Mouse (Mus musculus) CH12.LX (cell line): ENCODE measurements at regions not wholly inside any gene's neighbourhood (a gene's known extent, or its start where the extent isn't known, plus 50 kb on each side); places are given as distances from the start of the nearest gene placed in this dataset.

Experiments
- DNase-seq: peaks from one replicate; pipeline ENCODE4 v3.0.0-alpha.2; 2013; ENCODE audit errors: extremely low read depth
- H3K27ac ChIP-seq: 2 replicates; pipeline ENCODE4 v1.5.1; 2012; ENCODE audit warnings: low read depth, mild to moderate bottlenecking, control low read depth, moderate library complexity; ENCODE audit not compliant: insufficient read depth
- H3K27me3 ChIP-seq: replicated peaks from 2 replicates; pipeline ENCODE3; 2012; ENCODE audit warnings: inconsistent platforms
- H3K36me3 ChIP-seq, 2 experiments: replicated peaks in 1 of 2; 2 replicates each; pipeline versions ENCODE3 to v1.6.1; 2012; ENCODE audit warnings: inconsistent platforms in 1 of 2, low read length in 1 of 2, mild to moderate bottlenecking in 1 of 2, mixed read lengths in 1 of 2, moderate library complexity in 1 of 2; ENCODE audit not compliant: control insufficient read depth in 1 of 2, insufficient read depth in 1 of 2
- H3K4me1 ChIP-seq, 2 experiments: 2 replicates each; pipeline ENCODE4 v1.6.1; 2012; ENCODE audit warnings: inconsistent platforms in 1 of 2, moderate library complexity in 1 of 2; ENCODE audit not compliant: insufficient read depth in 2 of 2, control insufficient read depth in 1 of 2
- H3K4me2 ChIP-seq: 2 replicates; pipeline ENCODE4 v1.6.1; 2012; ENCODE audit warnings: low read depth, mild to moderate bottlenecking, control low read depth; ENCODE audit not compliant: poor library complexity, insufficient read depth, severe bottlenecking
- H3K4me3 ChIP-seq, 3 experiments: fragments of 150-350 bp in 1 of 3; sonication (generic) in 1 of 3; replicated peaks in 1 of 3; 2 replicates each; pipeline versions ENCODE3 to v1.5.1; 2011 to 2012; ENCODE audit warnings: low read depth in 2 of 3, low read length in 2 of 3, mild to moderate bottlenecking in 2 of 3, moderate library complexity in 2 of 3, control low read depth in 1 of 3, improper control_type of control experiment in 1 of 3, inconsistent platforms in 1 of 3, mixed read lengths in 1 of 3; ENCODE audit not compliant: poor library complexity in 1 of 3
- H3K79me2 ChIP-seq: replicated peaks from 2 replicates; pipeline ENCODE4 v1.6.1; 2012; ENCODE audit warnings: mild to moderate bottlenecking, moderate library complexity; ENCODE audit not compliant: control insufficient read depth, poor library complexity, insufficient read depth, severe bottlenecking; ENCODE audit errors: extremely low read depth
- H3K9ac ChIP-seq: 2 replicates; pipeline ENCODE4 v1.6.1; 2012; ENCODE audit warnings: low read depth, mild to moderate bottlenecking, control low read depth, moderate library complexity; ENCODE audit not compliant: insufficient read depth
- H3K9me3 ChIP-seq: replicated peaks from 2 replicates; pipeline ENCODE3; 2012; ENCODE audit warnings: low read length, inconsistent platforms, mixed read lengths
- BHLHE40 ChIP-seq: IDR thresholded peaks from 2 replicates; pipeline ENCODE4 v1.6.1; 2011; ENCODE audit warnings: mild to moderate bottlenecking, low read depth, low read length, improper control_type of control experiment
- CTCF ChIP-seq, 2 experiments: IDR thresholded peaks in 1 of 2; conservative IDR thresholded peaks in 1 of 2; 2 replicates each; pipeline ENCODE4 v1.5.1; 2011 to 2012; ENCODE audit warnings: low read depth in 2 of 2, low read length in 2 of 2, improper control_type of control experiment in 1 of 2, inconsistent platforms in 1 of 2, mild to moderate bottlenecking in 1 of 2, moderate library complexity in 1 of 2
- E2F4 ChIP-seq: IDR thresholded peaks from 2 replicates; pipeline ENCODE4 v1.6.1; 2011; ENCODE audit warnings: low read depth, low read length, improper control_type of control experiment; ENCODE audit not compliant: insufficient replicate concordance
- ELF1 ChIP-seq: IDR thresholded peaks from 2 replicates; pipeline ENCODE4 v1.6.1; 2014; ENCODE audit warnings: low read depth, mild to moderate bottlenecking, inconsistent platforms, low read length, improper control_type of control experiment
- EP300 ChIP-seq: IDR thresholded peaks from 2 replicates; pipeline ENCODE4 v1.6.1; 2011; ENCODE audit warnings: low read length, improper control_type of control experiment
- ETS1 ChIP-seq: conservative IDR thresholded peaks from 2 replicates; pipeline ENCODE4 v1.6.1; 2012; ENCODE audit warnings: low read depth, mild to moderate bottlenecking, inconsistent platforms, low read length, improper control_type of control experiment, moderate library complexity
- HCFC1 ChIP-seq: IDR thresholded peaks from 2 replicates; pipeline ENCODE4 v1.6.1; 2012; ENCODE audit warnings: low read depth, mild to moderate bottlenecking, inconsistent platforms, low read length, improper control_type of control experiment
- IRF4 ChIP-seq: IDR thresholded peaks from 2 replicates; pipeline ENCODE4 v1.6.1; 2014; ENCODE audit warnings: low read depth, mild to moderate bottlenecking, inconsistent platforms, low read length, improper control_type of control experiment
- JUND ChIP-seq: conservative IDR thresholded peaks from 2 replicates; pipeline ENCODE4 v1.6.1; 2011; ENCODE audit warnings: low read depth, low read length, improper control_type of control experiment
- KAT2A ChIP-seq: IDR thresholded peaks from 2 replicates; pipeline ENCODE4 v1.6.1; 2012; ENCODE audit warnings: low read length, improper control_type of control experiment, inconsistent platforms; ENCODE audit not compliant: insufficient replicate concordance
- MAFK ChIP-seq: IDR thresholded peaks from 2 replicates; pipeline ENCODE4 v1.6.1; 2011; ENCODE audit warnings: low read length, improper control_type of control experiment; ENCODE audit not compliant: insufficient replicate concordance
- MAX ChIP-seq: IDR thresholded peaks from 2 replicates; pipeline ENCODE4 v1.6.1; 2011; ENCODE audit warnings: low read length, improper control_type of control experiment
- MEF2A ChIP-seq: IDR thresholded peaks from 2 replicates; pipeline ENCODE4 v1.6.1; 2014; ENCODE audit warnings: low read depth, mild to moderate bottlenecking, inconsistent platforms, low read length, improper control_type of control experiment, borderline replicate concordance
- MYC ChIP-seq: IDR thresholded peaks from 2 replicates; pipeline ENCODE4 v1.6.1; 2011; ENCODE audit warnings: low read depth, mild to moderate bottlenecking, improper control_type of control experiment, low read length
- NELFE ChIP-seq: IDR thresholded peaks from 2 replicates; pipeline ENCODE4 v1.6.1; 2011; ENCODE audit warnings: low read depth, low read length, improper control_type of control experiment
- NRF1 ChIP-seq: IDR thresholded peaks from 2 replicates; pipeline ENCODE4 v1.6.1; 2014; ENCODE audit warnings: low read depth, mild to moderate bottlenecking, inconsistent platforms, low read length, improper control_type of control experiment, moderate library complexity
- PAX5 ChIP-seq: IDR thresholded peaks from 2 replicates; pipeline ENCODE4 v1.6.1; 2012; ENCODE audit warnings: low read length, inconsistent platforms, mixed read lengths
- POLR2AphosphoS2 ChIP-seq: IDR thresholded peaks from 2 replicates; pipeline ENCODE4 v1.6.1; 2011; ENCODE audit warnings: low read depth, low read length, improper control_type of control experiment
- RAD21 ChIP-seq: IDR thresholded peaks from 2 replicates; pipeline ENCODE4 v1.6.1; 2011; ENCODE audit warnings: low read depth, mild to moderate bottlenecking, low read length, improper control_type of control experiment, moderate library complexity
- RCOR1 ChIP-seq: conservative IDR thresholded peaks from 2 replicates; pipeline ENCODE4 v1.6.1; 2012; ENCODE audit warnings: low read depth, mild to moderate bottlenecking, inconsistent platforms, low read length, improper control_type of control experiment
- SMC3 ChIP-seq: IDR thresholded peaks from 2 replicates; pipeline ENCODE4 v1.6.1; 2011; ENCODE audit warnings: low read depth, low read length, improper control_type of control experiment
- TBP ChIP-seq: conservative IDR thresholded peaks from 2 replicates; pipeline ENCODE4 v1.6.1; 2011; ENCODE audit warnings: low read depth, low read length, improper control_type of control experiment
- TCF12 ChIP-seq: IDR thresholded peaks from 2 replicates; pipeline ENCODE4 v1.6.1; 2014; ENCODE audit warnings: low read depth, mild to moderate bottlenecking, inconsistent platforms, low read length, improper control_type of control experiment
- USF1 ChIP-seq: IDR thresholded peaks from 2 replicates; pipeline ENCODE4 v1.6.1; 2014; ENCODE audit warnings: low read depth, mild to moderate bottlenecking, inconsistent platforms, low read length, improper control_type of control experiment
- ZC3H11A ChIP-seq: IDR thresholded peaks from 2 replicates; pipeline ENCODE4 v1.6.1; 2012; ENCODE audit warnings: low read depth, mild to moderate bottlenecking, inconsistent platforms, low read length, improper control_type of control experiment
- ZKSCAN1 ChIP-seq: IDR thresholded peaks from 2 replicates; pipeline ENCODE4 v1.6.1; 2012; ENCODE audit warnings: low read depth, inconsistent platforms, low read length, improper control_type of control experiment, borderline replicate concordance
- ZMIZ1 ChIP-seq: IDR thresholded peaks from 2 replicates; pipeline ENCODE4 v1.6.1; 2012; ENCODE audit warnings: low read depth, mild to moderate bottlenecking, inconsistent platforms, low read length, improper control_type of control experiment
- ZNF384 ChIP-seq: IDR thresholded peaks from 2 replicates; pipeline ENCODE4 v1.6.1; 2012; ENCODE audit warnings: low read depth, low read length, improper control_type of control experiment, inconsistent platforms
- dilution Hi-C: fragments of 300-500 bp; cut with MboI; formaldehyde crosslinking; loops from 2 replicates; pipeline ENCODE4 v1.14.3; 2020; ENCODE audit warnings: low sequenced_read_pairs; ENCODE audit not compliant: extremely low pct_unique_long_range_greater_than_20kb, extremely low pct_ligation_motif_present
- in situ Hi-C: fragments of 300-500 bp; cut with MboI; formaldehyde crosslinking; loops from 3 replicates; pipeline ENCODE4 v1.14.3; 2019; ENCODE audit warnings: low sequenced_read_pairs, low pct_ligation_motif_present, low pct_unique_long_range_greater_than_20kb, mixed read lengths

GRCm38 (mm10) chr5:3219230-3219629 lies 122.1 kb upstream of the Cdk6 start:
- H3K9ac ChIP-seq: peak overlapping the region; percentile 56
- no peak for TF ChIP-seq JUND
- peak; percentile 69; the same call in 1 of the 2 replicates for TF ChIP-seq MEF2A
- TF ChIP-seq BHLHE40: peak; percentile 62
- TF ChIP-seq PAX5: no peak
- TF ChIP-seq E2F4: no peak
- TF ChIP-seq MAFK: no peak
- TF ChIP-seq NELFE: no peak
- no peak for TF ChIP-seq SMC3
- no peak for TF ChIP-seq USF1
- TF ChIP-seq ZKSCAN1: no peak
- TF ChIP-seq POLR2AphosphoS2: no peak
- TF ChIP-seq IRF4: peak; percentile 63
- TF ChIP-seq ETS1: 0 out of 2 replicates have a peak, but pooled peaks have one; percentile 36
- TF ChIP-seq NRF1: no peak
- peak; percentile 73; the same call in 1 of the 2 replicates for TF ChIP-seq ZNF384
- 0 out of 2 replicates have a peak, but pooled peaks have one; percentile 17 for TF ChIP-seq EP300
- TF ChIP-seq MYC: no peak
- no peak for TF ChIP-seq ZC3H11A
- no peak for TF ChIP-seq RAD21
- TF ChIP-seq HCFC1: peak; percentile 11; the same call in 1 of the 2 replicates
- TF ChIP-seq RCOR1: 0 out of 2 replicates have a peak, but pooled peaks have one; percentile 43
- no peak for TF ChIP-seq CTCF (conservative IDR thresholded peaks at IDR 0.05 in 1 of 2, IDR thresholded peaks at IDR 0.05 in 1 of 2; ENCODE audit: low read depth in 2 of 2, low read length in 2 of 2)
- TF ChIP-seq TBP: no peak
- no peak for TF ChIP-seq KAT2A
- 0 out of 2 replicates have a peak, but pooled peaks have one; percentile 23 for TF ChIP-seq TCF12
- 0 out of 2 replicates have a peak, but pooled peaks have one; percentile 48 for TF ChIP-seq ELF1
- no peak for TF ChIP-seq ZMIZ1
- no peak for TF ChIP-seq MAX
- H3K79me2 ChIP-seq: no peaks in the 10 kb centered on the region
- H3K27me3 ChIP-seq: no peaks in the 10 kb centered on the region
- peaks cover 2 to 21% of the 10 kb centered on the region in 2 experiments; a peak in 3 of 4 replicates for H3K4me1 ChIP-seq
- no peaks in the 10 kb centered on the region for H3K36me3 ChIP-seq
- in situ Hi-C loops: no loop called here
- dilution Hi-C loops: no loop called here
- no peaks in the 10 kb centered on the region for H3K9me3 ChIP-seq
- DNase-seq: peak; percentile 36
- no peak overlapping the region for H3K27ac ChIP-seq
- H3K4me2 ChIP-seq: peak overlapping the region; percentile 56; the same call in 1 of the 2 replicates
- no peak overlapping the region for H3K4me3 ChIP-seq
